15 mouse cellular contexts compared by ENCODE assay signal in the genomic region with DNA sequence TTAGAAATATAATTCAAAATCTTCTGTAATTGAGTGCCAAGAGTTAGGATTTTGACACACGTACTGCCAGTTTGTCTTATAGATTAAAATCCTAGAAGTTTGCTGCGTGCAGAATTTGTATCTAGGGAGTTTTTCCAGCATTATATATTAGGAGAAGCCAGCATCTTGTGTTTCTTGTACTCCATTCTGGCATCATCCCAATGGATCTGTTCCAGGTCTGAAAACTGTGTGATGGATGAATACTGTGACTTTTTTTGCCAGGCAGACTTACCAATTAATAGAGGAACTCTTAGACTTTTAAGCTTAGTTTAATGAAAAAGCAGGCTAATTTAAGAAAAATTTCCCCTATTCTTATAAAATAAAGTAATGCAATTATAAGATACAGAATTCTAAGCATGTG. TPM values are rescaled to one million over a fixed set of nuclear protein-coding genes. Genes with fewer than 3 reads are reported as not detected.
A peak's percentile ranks its signal among the peaks of the same experiment; 100 is the strongest.
DNase-seq lines count a peak whose midpoint lies in the region; ATAC-seq and TF ChIP-seq lines count a peak whose summit lies in the region.
"Had no signal": no experiment of that assay in that cellular context is flagged by ENCODE, and none has a peak within 500 bp of the region (broad histone marks: within the 10 kb centered on the region; RNA-seq: fewer than 3 reads in every experiment).

No protein-coding gene starts in this region.

- 66% methylated on average over 2 of the region's 2 CpGs for WGBS in forebrain, embryonic 13.5 days
- 91% methylated on average over 2 of the region's 2 CpGs for WGBS in forebrain, embryonic 12.5 days
- 82% methylated on average over 2 of the region's 2 CpGs for WGBS in heart, embryonic 11.5 days (ENCODE audit: insufficient replicate concordance)
- WGBS in lung, postnatal 0 days = 58% methylated on average over 2 of the region's 2 CpGs
- 77% methylated on average over 2 of the region's 2 CpGs for WGBS in liver, embryonic 12.5 days (ENCODE audit: insufficient replicate concordance)

- H3K36me3 ChIP-seq in forebrain, embryonic 13.5 days (ENCODE audit: poor library complexity, severe bottlenecking) = no peaks in the 10 kb centered on the region
- no peaks in the 10 kb centered on the region for H3K36me3 ChIP-seq in forebrain, embryonic 12.5 days (replicated peaks)
- no peaks in the 10 kb centered on the region for H3K36me3 ChIP-seq in heart, embryonic 11.5 days (ENCODE audit: control insufficient read depth, insufficient read depth, low read length)
- H3K36me3 ChIP-seq in lung, postnatal 0 days (ENCODE audit: insufficient read depth, low read length) = no peaks in the 10 kb centered on the region
- H3K36me3 ChIP-seq in liver, embryonic 12.5 days = no peaks in the 10 kb centered on the region
- H3K36me3 ChIP-seq: embryonic facial prominence, embryonic 10.5 days; hindbrain, embryonic 15.5 days; liver, embryonic 15.5 days; midbrain, embryonic 13.5 days had no signal

- peak; percentile 45 to 49 for DNase-seq in heart, postnatal 10 days
- peak; percentile 30 for DNase-seq in lung, postnatal 36 days
- no peak for DNase-seq in lung, postnatal 0 days (ENCODE audit: low spot score)
- DNase-seq: right cerebral cortex, postnatal 14 days had no signal

- H3K9me3 ChIP-seq in forebrain, embryonic 13.5 days (replicated peaks) = no peaks in the 10 kb centered on the region
- H3K9me3 ChIP-seq in forebrain, embryonic 12.5 days = no peaks in the 10 kb centered on the region
- no peaks in the 10 kb centered on the region for H3K9me3 ChIP-seq in heart, embryonic 11.5 days (replicated peaks; ENCODE audit: control insufficient read depth, low read length)
- no peaks in the 10 kb centered on the region for H3K9me3 ChIP-seq in lung, postnatal 0 days (ENCODE audit: low read length)
- no peaks in the 10 kb centered on the region for H3K9me3 ChIP-seq in liver, embryonic 12.5 days (replicated peaks)
- H3K9me3 ChIP-seq: embryonic facial prominence, embryonic 10.5 days; hindbrain, embryonic 15.5 days; liver, embryonic 15.5 days; midbrain, embryonic 13.5 days had no signal

- no peak overlapping the region for H3K27ac ChIP-seq in forebrain, embryonic 13.5 days
- H3K27ac ChIP-seq in forebrain, embryonic 12.5 days = no peak overlapping the region
- no peak overlapping the region for H3K27ac ChIP-seq in heart, embryonic 11.5 days (ENCODE audit: low read depth, low read length)
- H3K27ac ChIP-seq in lung, postnatal 0 days (ENCODE audit: low read length) = no peak overlapping the region
- no peak overlapping the region for H3K27ac ChIP-seq in liver, embryonic 12.5 days
- H3K27ac ChIP-seq: embryonic facial prominence, embryonic 10.5 days; hindbrain, embryonic 15.5 days; kidney, postnatal 0 days; liver, embryonic 15.5 days; midbrain, embryonic 13.5 days had no signal

- TF ChIP-seq CTCF in lung, postnatal 0 days (IDR thresholded peaks at IDR 0.05) = no peak

- no peak overlapping the region for H3K9ac ChIP-seq in forebrain, embryonic 13.5 days
- H3K9ac ChIP-seq in forebrain, embryonic 12.5 days = no peak overlapping the region
- no peak overlapping the region for H3K9ac ChIP-seq in heart, embryonic 11.5 days (ENCODE audit: low read depth, low read length)
- no peak overlapping the region for H3K9ac ChIP-seq in lung, postnatal 0 days (replicated peaks; ENCODE audit: low read depth)
- no peak overlapping the region for H3K9ac ChIP-seq in liver, embryonic 12.5 days
- H3K9ac ChIP-seq: hindbrain, embryonic 15.5 days; liver, embryonic 15.5 days; midbrain, embryonic 13.5 days had no signal

- intact Hi-C loops in heart, postnatal 10 days (cut with DNase I) = no loop called here

- peaks cover 7% of the 10 kb centered on the region; the same call in 1 of the 2 replicates for H3K4me1 ChIP-seq in forebrain, embryonic 13.5 days
- H3K4me1 ChIP-seq in forebrain, embryonic 12.5 days = no peaks in the 10 kb centered on the region
- H3K4me1 ChIP-seq in heart, embryonic 11.5 days (ENCODE audit: control insufficient read depth, insufficient read depth, low read length) = peaks cover 3% of the 10 kb centered on the region; the same call in 1 of the 2 replicates
- no peaks in the 10 kb centered on the region for H3K4me1 ChIP-seq in lung, postnatal 0 days (ENCODE audit: insufficient read depth, low read depth, low read length)
- H3K4me1 ChIP-seq in liver, embryonic 12.5 days = no peaks in the 10 kb centered on the region
- H3K4me1 ChIP-seq: embryonic facial prominence, embryonic 10.5 days; hindbrain, embryonic 15.5 days; liver, embryonic 15.5 days; midbrain, embryonic 13.5 days had no signal

- H3K4me3 ChIP-seq in forebrain, embryonic 13.5 days = no peak overlapping the region
- no peak overlapping the region for H3K4me3 ChIP-seq in forebrain, embryonic 12.5 days (replicated peaks)
- H3K4me3 ChIP-seq in heart, embryonic 11.5 days (ENCODE audit: low read depth, low read length) = no peak overlapping the region
- H3K4me3 ChIP-seq in lung, postnatal 0 days (ENCODE audit: low read depth, low read length) = no peak overlapping the region
- no peak overlapping the region for H3K4me3 ChIP-seq in liver, embryonic 12.5 days
- H3K4me3 ChIP-seq: embryonic facial prominence, embryonic 10.5 days; hindbrain, embryonic 15.5 days; liver, embryonic 15.5 days; midbrain, embryonic 13.5 days had no signal

- no peaks in the 10 kb centered on the region for H3K27me3 ChIP-seq in forebrain, embryonic 13.5 days
- no peaks in the 10 kb centered on the region for H3K27me3 ChIP-seq in forebrain, embryonic 12.5 days
- H3K27me3 ChIP-seq in heart, embryonic 11.5 days (ENCODE audit: control insufficient read depth, insufficient read depth, low read length) = no peaks in the 10 kb centered on the region
- no peaks in the 10 kb centered on the region for H3K27me3 ChIP-seq in lung, postnatal 0 days (replicated peaks; ENCODE audit: insufficient read depth, low read length)
- H3K27me3 ChIP-seq in liver, embryonic 12.5 days (replicated peaks) = no peaks in the 10 kb centered on the region
- H3K27me3 ChIP-seq: hindbrain, embryonic 15.5 days; liver, embryonic 15.5 days had no signal

- peak; percentile 16; the same call in 1 of the 2 replicates for ATAC-seq in forebrain, embryonic 13.5 days
- ATAC-seq in forebrain, embryonic 12.5 days (ENCODE audit: low FRiP score) = no peak
- no peak for ATAC-seq in heart, embryonic 11.5 days (replicated peaks; ENCODE audit: insufficient number of reproducible peaks, low FRiP score, low TSS enrichment)
- ATAC-seq in lung, postnatal 0 days = no peak
- ATAC-seq in liver, embryonic 12.5 days = no peak
- ATAC-seq: intestine, postnatal 0 days; midbrain, embryonic 13.5 days had no signal

- H3K4me2 ChIP-seq in forebrain, embryonic 13.5 days = no peak overlapping the region
- no peak overlapping the region for H3K4me2 ChIP-seq in forebrain, embryonic 12.5 days
- no peak overlapping the region for H3K4me2 ChIP-seq in heart, embryonic 11.5 days
- H3K4me2 ChIP-seq in lung, postnatal 0 days (replicated peaks; ENCODE audit: low read depth, low read length) = no peak overlapping the region
- no peak overlapping the region for H3K4me2 ChIP-seq in liver, embryonic 12.5 days
- H3K4me2 ChIP-seq: hindbrain, embryonic 15.5 days; liver, embryonic 15.5 days; midbrain, embryonic 13.5 days had no signal

- no peak for TF ChIP-seq EP300 in lung, postnatal 0 days (IDR thresholded peaks at IDR 0.05)

RNA-seq across cellular contexts. Expression of a gene that starts 27.4 kb away (rescaled TPM):
- 30.9 and 36.5 TPM in 2 replicates for polyA plus RNA-seq in forebrain, embryonic 13.5 days (2015; fragmentation: Nextera tagmentation; extraction: Ambion mirVana)
- 30.3 and 36.7 TPM in 2 replicates for polyA plus RNA-seq in forebrain, embryonic 12.5 days (2016; fragmentation: Nextera tagmentation; extraction: Ambion mirVana)
- total RNA-seq in heart, postnatal 10 days (2021) = 10 to 100 TPM; 67.1 to 70.1 TPM
- polyA plus RNA-seq in heart, embryonic 11.5 days (2014; fragmentation: Nextera tagmentation; extraction: Ambion mirVana) = 17.9 TPM in 2 replicates
- polyA plus RNA-seq in lung, postnatal 0 days (2015; fragmentation: Nextera tagmentation; extraction: Ambion mirVana) = 8.4 and 9.6 TPM in 2 replicates
- polyA plus RNA-seq in liver, embryonic 12.5 days (2016; fragmentation: Nextera tagmentation; extraction: Ambion mirVana) = 1.2 and 1.6 TPM in 2 replicates
- total RNA-seq: megakaryocyte progenitor cell, adult 5-6 weeks had no signal
